Mouse (Mus musculus): ENCODE data around the gene Asb6.

Asb6 gene

DNA sequence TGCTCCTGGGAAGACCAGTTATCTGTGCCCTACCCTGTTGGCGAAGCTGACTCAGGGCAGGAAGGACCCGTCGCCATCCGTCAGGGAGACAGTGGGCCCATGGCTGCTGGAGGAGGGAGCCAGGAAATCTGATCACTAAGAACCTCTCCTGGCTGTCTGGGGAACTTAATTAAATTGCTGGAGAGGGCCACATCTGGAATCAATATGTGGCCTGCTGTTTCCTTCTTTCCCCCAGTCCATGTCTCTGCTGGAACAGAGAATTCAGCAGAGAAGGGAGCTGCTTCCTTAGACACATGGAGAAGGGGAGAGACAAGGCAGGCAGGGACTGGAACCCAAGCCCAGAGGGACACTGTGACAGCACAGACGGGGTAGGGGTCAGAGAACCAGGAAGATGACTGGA, 3.5 kb upstream of the Asb6 start:
- no peak for DNase-seq

DNA sequence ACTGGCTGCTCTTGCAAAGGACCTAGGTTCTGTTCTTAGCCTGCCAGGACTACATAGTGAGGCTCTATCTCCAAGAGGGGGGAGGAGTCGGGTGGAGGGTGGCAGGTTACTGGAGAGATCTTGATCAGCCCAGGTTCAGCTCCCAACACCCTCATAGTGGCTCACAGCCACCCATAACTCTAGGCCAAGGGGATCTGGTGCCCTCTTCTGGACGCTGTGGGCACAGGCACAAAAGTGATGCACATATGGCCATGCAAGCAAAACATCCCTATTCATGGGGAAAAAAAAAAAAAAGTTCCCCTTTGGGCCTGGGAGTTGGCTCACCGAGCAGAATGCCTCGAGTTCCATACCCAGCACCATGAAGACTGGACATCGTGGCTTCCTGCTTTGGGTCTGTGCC, 818 bp downstream of the Asb6 start:
- DNase-seq = peak; percentile 53 to 59

DNA sequence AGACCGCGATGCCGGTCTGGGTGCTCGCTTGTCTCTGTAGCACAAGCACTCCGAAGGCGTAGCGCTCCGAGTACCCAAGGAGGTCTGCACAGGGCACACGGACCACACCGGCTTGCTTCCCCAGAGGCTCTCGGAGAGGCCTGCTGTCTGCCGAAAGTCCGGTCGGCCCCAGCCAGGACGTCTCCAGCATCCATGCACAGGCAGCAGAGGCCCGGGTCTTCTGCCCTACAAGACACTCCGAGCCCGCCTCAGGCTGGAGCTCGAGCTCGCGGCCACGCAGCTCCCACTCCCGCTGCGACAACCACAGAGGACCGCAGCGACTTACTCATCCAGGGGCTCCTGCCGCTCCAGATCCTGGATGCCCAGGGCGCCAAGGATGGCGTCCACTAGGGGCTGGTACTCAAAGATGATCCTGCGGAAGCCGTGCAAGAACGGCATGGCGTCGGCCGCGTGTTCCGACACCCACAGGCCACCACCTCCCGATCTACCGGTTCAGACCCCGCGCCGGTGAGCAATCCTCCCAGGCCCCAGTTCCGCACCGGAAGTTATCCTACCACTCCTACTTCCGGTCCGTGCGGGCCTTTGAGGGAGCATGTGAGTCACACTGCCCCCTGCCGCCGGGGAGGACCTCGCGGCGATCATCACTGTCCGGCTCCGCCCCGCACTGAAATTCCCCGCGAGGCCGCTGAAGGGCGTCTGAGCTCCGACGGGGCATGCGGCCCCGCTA, 2.2 kb downstream of the Asb6 start:
- DNase-seq = peak; percentile 98 to 99

- peak; percentile 54 to 66 for DNase-seq
Measured at GRCm38 (mm10) chr2:30826825-30827748, 3.0 kb downstream of the Asb6 start.

GRCm38 (mm10) chr2:30823385-30824153, 6.6 kb downstream of the Asb6 start:
- DNase-seq = peak; percentile 55 to 59

- peak in 1 of 2 experiments; percentile 18 for DNase-seq
Measured at GRCm38 (mm10) chr2:30822460-30822859, 7.7 kb downstream of the Asb6 start.

GRCm38 (mm10) chr2:30821073-30821472, 9.1 kb downstream of the Asb6 start:
- DNase-seq = no peak

- DNase-seq = no peak
Measured at GRCm38 (mm10) chr2:30819873-30820272, 10.3 kb downstream of the Asb6 start.

DNA sequence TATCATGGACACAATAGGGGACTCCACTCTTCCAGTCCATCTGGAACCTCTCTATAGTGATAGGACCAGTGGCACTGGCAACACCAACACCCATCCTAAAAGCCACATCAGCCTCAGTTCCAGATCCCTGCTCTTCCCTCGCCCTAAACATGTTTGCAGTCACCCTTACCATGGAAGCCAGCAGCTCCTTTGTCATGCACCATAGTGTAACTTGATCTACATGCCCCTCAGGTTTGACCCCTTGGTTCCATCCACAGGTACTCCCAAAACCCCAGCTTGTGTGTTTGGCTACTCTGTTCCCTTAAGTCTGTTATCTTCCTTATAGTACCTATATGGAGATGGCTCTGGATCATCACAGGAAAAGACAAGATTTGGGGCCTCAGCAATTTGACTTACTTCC, 13.8 kb downstream of the Asb6 start:
- DNase-seq = no peak

- no peak for DNase-seq
Measured at GRCm38 (mm10) chr2:30810573-30810972, 19.6 kb downstream of the Asb6 start.

DNA sequence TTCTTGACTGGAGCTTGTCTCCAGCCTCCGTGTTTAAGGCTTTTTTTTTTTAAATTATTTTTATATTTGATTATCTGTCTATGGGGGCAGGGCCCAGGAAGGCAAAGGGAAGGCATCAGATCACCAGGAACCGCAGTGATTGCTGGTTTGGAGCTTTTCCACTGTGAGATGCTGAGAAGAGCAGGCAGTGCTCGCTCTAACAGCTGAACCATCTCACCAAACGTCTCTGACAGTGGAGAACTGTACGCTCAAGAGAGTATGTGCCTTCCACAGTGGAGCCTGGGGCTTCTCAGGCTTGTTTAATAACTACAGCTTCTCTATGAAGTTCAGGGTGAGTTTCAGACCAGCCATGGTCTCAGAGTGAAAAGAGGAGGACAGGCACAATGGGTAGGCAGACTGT, 20.6 kb downstream of the Asb6 start:
- no peak for DNase-seq

DNA sequence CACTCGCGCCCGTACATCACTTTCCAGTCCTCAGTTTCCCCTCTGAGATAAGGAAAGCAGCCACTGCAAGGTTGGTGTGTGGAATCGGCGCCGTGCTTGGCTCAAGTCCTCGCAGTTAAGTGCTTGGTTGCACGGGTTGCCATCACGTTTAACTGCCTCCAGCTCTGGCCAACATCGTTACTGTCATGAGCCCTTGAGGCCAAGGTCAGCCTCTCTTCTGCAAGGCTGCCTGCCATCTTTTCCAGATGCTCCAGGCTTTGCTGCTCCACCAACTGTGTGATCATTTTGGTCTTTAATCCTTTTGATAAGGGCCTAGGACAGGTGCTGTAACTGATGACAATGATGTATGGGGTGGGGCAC, 21.9 kb downstream of the Asb6 start:
- peak in 1 of 2 experiments; percentile 33 for DNase-seq

DNA sequence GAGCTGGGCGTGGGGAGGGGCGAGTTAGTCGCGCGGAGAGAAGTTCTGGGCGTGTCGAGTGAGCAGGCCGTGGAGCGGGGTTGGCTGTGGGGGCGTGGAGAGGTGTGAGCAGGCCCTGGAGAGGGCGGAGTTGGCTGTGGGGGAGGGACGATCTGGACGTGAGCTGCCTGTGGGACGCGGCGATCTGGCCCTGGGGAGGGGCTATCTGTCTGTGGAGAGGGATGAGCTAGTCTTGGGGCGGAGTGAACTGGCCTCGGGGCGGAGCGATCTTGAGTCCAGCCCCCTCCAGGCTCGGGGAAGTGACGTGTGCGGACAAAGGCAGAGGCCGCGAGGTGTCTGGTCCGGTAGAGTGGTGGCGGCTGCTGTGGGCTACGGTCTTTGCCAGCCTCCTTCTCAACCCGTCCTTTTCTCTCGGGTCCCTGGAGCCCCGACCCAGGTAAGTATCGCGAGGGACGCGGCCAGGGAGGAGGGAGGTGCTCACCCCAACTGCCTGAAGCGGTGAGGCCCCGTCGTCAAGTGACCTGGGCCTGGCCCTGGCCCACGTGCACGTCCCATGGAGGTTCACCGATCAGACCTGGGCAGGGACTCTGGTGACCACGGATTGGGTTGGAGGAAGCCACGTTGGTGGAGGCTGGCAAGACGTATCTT, 22.4 kb downstream of the Asb6 start, which contains the start of gene Ntmt1:
TSS of gene Ntmt1 (plus strand) at position 179 of the 648 bp plus-strand sequence.
- peak; percentile 98 to 100 for DNase-seq

GRCm38 (mm10) chr2:30807147-30807647, 22.9 kb downstream of the Asb6 start:
- DNase-seq = no peak

GRCm38 (mm10) chr2:30805983-30806382, 24.1 kb downstream of the Asb6 start:
- DNase-seq = no peak

GRCm38 (mm10) chr2:30803604-30804003, 26.5 kb downstream of the Asb6 start, which contains the start of gene 1700001O22Rik:
Gene 1700001O22Rik, minus strand, starts transcription at chr2:30803661.
- no peak for DNase-seq

DNA sequence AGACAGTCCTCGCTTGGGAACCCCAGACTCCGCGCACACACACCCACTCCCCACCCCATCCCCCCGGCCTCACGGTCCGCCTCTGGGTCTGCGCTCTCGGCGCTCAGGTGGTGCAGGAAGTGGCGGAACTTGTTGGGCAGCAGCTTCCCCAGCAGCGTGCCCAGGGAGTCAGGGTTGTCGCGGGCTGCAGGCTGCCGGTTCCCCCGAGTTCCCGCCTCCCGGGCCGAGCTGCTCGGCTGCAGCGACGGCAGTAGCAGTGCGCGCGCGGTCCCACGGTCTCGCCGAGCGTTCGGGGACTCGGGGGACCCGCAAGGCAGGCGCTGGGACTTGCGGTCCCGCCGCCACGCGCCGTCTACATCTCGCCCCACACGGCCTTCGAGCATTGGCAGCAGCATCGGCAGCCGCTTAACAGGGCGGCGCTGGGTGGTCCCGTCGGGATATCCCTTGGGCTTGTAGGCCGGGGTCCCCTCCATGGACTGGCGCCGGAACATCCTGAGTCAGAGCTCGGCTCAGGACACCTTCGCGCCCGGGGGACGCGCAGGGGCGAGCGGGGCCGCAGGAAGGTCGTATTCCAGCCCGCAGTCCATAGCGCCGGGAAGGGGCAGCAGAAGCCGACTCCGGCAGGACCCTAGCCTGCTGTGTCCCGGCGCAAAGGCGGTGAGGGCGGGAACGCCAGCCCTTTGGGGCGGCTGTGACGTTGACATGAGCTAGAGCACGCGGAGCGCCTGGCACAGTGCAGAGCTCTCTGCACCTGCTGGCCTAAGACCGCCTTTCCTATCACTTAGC, 28.9 kb downstream of the Asb6 start:
- peak; percentile 55 to 59 for DNase-seq

DNA sequence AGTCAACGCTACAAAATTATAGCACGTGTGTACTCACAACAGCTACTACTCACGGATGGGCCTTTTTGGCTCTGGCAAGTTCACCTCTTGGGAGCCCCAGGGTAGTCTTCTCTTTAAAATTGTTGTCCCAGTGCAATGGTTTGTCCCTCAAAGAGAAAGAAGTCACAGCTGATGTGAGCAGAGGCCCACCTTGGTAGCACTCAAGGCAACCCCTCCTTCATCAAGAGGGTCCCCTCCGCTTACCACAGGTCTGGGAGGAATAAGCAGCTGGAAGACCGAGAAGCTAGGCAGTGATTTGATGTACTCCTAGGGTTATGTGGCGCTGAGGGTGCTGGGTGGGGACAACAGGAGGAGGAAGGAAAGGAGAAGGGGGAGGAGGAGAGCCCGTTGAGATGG, 29.5 kb downstream of the Asb6 start:
- no peak for DNase-seq

DNA sequence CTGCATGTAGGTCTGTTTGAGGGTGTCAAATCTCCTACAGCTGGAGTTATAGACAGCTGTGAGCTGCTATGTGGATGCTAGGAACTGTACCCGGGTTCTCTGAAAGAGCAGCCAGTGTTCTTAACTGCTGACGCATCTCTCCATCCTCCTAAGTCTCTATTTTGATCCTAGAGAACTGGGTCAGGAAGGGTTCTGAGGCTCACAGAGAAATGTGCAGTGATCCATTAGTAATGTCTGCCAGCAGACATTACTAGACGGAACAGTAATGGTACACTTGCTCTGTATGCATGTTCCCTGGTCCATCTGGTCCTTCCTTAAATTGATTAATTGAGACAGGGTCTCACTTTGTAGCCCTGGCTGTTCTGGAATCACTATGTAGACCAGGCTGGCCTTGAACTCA, 30.7 kb downstream of the Asb6 start:
- no peak for DNase-seq

DNA sequence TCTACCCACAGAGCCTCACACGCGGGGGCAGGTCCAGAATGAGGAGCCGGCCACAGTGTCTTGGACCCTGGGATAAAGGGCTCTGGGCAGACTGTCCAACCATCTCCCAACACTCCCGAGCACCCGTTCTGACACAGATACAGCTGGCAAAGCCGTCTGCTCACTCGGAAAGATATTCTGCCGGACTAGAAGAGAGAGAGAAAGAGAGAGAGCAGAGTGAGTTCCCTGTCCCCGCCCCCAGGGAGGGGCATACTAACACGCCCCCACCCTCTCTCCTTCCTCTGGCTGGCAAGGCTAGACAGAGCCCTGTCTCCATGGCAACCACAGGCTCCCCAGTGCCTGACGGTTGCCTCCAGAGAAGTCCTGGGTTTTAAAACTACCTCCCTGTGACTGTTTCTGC, 33.8 kb downstream of the Asb6 start:
- peak; percentile 85 to 90 for DNase-seq

GRCm38 (mm10) chr2:30795889-30796275, 34.3 kb downstream of the Asb6 start:
- peak; percentile 64 to 73 for DNase-seq
